Mouse (Mus musculus) WW6 (cell line): Measurements from ENCODE around the gene Utp20.
"Not testable (repeated sequence)": the region's sequence is repeated elsewhere in the genome, so short reads cannot be mapped to it uniquely, and the experiment has no call there.

Source experiments
- DNase-seq: peaks from one replicate; pipeline ENCODE4 v3.0.0-alpha.2; 2013; ENCODE audit warnings: low read depth, low spot score

The Utp20 gene

DNA sequence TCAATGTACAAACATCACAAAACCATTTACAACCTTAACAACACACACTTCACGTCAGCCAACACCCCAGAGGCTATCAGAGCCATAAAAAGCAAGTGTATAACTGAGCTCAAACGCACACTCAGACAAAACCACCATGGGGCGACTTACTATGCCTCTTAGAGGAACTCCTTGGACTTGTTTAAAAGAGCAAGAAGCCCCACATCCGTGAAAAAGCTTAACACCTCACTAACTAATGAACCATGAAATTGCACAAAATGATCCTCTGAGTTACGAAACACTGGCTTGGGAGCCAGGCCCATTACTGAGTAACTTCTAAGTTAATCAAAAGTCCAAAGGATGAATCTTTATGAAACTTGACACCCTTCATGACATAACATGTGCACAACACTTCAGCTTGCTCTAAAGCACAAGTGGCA, 42.1 kb downstream of the Utp20 start:
- no peak for DNase-seq

DNA sequence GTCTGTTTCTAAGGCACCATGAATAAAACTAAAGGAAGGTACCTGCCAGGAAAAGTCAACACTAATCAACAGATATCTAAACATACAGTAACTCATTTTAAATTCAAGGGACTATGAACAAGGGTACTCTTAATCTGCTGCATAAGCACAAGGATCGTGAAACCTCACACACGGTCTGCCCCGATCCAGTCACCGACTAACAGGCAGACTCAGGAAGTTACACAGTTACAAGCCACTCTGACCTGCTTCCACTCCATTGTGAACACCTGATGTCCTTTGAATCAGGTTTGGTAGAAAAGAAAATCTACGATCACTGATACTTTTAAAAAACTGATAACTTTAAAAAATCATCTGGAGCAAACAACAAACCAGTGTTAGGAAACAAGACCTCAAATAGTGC, 42.7 kb downstream of the Utp20 start:
- no peak for DNase-seq

DNA sequence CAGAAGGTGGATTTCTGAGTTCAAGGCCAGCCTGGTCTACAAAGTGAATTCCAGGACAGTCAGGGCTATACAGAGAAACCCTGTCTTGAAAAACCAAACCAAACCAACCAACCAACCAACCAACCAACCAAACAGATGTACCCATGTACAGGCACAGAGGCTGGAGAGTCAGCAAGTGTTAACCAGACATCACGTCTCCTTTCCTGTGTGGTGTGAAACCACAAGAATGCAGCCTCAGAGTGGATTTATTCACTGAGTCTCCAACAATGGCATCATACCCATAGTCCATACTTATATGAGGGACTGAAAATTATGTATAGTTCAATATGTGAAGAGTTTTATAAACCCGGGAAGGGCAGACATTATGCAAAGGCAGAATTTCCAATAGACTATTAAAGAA, 43.5 kb downstream of the Utp20 start:
- DNase-seq: not testable (repeated sequence)

DNA sequence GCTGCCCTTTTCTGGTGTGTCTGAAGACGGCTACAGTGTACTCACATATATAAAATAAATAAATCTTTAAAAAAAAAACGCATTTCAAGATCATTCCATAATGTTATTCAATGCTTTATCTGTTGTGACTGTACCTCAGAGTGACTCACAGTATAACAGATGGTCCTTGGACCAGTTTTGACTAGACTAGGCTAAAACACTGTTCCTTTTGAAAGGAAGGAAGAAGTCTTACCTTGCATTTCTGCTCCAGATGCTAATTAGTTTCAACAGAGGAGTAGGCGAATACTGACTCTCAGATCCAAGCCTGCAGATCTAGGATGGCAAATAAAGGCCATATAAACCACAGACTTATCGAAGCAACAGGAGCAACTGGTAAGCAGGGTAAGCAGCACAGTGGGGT, 45.9 kb downstream of the Utp20 start:
- DNase-seq: no peak

DNA sequence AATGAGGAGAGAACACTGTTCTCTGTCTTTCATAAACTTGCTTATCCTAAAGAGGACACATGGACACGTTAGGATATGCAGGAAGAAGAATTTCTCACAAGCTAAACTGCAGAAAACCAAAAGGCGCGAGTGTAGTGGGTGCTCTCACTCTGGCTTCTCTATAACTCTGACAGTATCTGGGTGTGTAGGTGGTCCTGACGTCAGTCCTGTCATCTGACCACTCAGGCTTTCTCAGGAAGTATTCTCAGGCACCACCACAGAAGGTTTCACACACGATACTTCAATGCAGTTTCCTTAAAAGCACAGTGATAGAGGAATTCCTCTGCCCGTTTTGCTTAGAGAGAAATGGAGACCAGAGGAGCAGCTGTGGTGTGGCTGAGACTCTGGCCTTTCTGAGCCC, 50.4 kb downstream of the Utp20 start:
- no peak for DNase-seq

DNA sequence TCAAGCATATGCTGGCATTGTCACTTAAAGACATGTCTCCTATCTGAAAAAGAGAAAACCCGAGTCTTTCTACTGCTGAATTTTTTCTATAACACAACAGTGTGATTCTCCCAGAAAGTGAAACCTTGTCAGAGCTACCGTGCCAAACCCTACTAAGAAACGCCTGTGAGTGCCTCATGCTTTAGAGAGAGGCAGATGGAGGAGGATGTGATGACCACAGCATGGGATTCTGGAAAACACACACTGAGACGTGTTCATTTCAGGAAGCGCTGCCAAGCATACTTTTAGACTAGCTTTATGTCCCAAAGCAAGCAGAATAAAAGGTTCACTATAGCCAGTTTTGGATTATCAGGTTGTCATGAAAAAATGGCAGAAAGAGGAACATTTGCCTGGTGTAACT, 53.6 kb downstream of the Utp20 start:
- not testable (repeated sequence) for DNase-seq

DNA sequence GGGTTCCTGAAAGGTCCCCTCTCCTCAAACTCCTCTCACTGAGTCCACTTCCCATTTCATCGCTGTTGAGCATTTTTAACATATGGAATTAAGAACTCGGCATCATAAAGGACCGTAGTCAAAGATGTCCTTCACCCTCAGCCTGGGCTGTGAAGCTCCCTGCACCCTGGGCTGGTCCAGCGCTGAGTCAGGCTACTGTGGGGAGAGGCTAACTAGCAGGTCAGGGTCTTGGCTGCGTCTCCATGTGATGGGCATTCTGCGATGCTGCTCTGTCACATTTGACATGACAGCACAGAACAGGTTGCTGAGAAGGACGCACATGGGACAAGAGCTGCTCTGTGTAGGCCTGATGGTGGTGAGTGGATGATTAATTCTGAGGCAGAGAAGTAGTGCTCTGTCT, 56.9 kb downstream of the Utp20 start:
- DNase-seq: no peak

DNA sequence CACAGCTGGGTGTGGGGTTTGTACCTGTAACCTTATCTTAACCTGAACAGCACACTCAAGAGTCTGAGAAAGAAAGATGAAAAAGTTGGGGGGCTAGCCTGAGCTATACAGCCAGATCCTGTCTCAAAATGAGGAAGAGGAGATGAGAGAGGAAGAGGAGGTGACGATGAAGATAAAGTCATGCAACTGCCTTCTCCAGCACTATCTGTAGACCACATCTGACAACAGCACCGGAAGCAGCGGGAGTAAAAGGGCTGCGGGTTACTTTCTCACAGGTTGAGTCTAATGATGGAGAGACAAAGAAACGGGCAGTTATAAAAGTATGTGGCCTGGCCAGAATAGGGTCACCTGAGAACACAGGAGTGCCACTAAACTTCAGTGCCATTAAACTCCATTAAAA, 57.6 kb downstream of the Utp20 start:
- DNase-seq: no peak

DNA sequence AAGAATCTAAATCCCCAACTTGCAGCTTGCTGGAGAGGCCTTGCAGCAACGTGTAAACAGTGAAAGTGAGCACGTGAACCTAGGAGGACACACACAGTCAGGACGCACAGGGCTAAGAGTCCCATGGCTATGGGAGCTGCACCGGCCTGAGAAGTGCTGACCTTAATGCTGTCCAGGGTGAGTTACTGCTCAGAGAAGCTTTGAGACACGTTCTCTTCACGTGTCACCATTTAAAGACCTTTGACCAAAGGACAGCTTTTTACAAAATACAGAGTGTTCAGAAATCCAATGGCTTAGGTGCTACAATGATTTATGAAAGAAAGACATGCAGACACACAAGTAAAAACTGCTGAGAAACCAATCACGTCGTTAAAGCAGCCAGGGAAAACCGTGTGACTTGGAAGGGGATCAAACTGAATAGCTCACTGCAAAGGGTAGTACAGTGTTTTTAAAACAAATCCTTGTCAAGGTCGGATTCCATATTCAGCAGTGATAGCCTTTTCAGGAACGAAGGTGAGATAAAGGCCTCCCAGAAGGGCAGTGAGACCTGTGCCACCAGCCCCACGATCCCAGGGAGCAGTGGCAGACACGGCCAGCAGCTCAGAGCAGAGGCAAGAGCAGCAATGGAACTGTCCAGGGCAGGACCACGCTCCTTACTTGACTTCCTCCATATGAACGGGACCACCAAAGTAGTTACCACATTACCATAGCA, 61.0 kb downstream of the Utp20 start:
- DNase-seq: no peak

DNA sequence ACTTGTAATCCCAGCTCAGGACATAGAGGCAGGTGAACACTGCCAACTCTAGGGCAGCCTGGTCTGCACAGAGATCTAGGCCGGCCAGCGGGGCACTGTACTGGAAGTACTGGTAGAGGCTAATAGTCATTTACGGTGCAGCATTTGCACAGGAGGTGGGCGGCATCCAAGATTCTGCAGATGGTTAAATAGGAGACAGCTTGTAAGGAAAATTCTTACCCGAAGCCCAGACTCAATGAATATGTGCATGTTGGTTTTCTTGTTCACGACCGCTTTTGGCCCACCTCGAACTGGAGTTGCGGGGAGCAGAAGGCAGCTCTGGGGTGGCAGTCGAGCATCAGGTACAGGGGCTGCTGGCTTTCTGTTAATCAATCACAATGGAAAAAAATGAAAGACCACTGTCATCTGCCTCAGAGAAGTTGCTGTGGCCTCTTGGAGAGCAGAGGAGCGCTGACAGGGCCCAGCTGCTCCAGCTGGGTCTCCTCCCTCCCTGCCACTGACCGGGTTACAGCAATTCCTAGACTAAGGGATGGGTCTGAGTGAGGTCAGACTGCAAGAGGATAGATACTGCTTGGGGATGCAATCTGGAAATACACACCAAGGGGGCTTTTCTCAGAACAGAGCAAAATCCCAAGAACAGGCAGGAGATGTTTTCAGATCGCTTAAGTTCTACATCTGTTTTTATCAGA, 64.9 kb downstream of the Utp20 start:
- DNase-seq: no peak

DNA sequence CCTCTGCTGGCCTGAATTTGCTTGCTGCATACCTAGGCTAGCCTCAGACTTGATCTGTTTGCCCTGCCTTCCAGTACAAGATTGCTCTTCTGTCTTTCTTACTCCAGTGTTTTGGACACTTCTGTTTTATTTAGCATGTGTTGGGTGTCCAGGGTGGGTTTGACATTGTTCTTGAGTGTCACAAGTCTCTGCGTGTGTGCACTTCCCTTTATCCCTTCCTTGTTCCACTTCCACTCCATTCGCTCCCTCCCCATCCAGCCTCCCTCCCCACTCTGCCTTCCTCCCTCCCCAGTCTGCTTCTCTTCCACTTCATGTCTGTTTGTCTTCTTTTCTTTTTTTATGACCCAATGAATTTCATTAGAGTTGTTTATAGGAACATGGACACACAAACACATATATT, 85.2 kb downstream of the Utp20 start:
- no peak for DNase-seq

DNA sequence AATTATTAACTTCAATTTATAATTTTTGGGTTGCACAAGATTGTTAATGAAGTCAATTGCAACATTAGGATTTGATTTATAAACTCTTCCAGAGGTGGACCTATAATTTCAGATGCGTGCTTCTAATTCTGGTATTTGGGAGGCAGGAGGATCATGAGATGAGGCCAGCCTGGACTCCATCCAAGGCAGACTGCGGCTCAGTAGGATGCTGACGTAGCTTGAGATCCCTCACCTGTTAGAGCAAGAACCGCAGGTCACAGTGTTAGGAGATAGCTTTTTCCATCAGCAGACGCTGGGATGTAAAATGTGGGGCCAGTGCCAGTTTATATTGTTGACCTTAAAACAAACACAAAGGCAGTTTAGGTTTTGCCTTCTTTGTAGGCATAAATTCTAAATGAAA, 85.8 kb downstream of the Utp20 start:
- no peak for DNase-seq

DNA sequence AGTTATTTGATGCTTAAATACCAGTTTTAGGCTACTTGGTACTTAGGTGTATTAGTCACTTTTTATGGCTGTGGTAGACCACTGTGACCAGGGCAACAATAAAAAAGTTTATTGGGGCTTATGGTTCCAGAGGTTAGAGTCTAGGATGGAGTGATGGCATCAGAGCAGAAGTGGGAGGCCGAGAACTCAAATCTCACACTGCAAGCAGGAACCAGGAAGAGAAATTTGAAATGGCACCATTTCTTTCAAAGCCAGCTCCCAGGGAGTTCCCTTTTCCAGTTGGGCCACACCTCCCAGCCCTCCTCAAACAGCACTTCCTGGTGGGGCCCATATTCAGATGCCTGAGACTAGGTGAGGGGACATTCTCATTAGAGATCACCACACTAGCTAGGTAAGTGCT, 86.8 kb downstream of the Utp20 start:
- no peak for DNase-seq

DNA sequence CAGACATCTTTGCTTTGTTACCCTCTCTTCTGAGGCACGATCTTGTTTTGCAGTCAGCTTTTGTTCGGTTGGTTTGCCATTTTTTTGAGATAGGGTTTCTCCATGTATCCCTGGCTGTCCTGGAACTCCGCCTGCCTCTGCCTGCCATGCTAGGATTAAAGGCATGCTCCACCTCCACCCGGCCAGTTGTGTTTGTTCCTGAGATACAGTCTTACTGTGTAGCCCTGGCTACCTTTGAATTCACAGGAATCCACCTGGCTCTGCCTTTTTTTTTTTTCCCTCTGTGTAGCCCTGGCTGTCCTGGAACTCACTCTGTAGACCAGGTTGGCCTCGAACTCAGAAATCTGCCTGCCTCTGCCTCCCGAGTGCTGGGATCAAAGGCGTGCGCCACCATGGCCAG, 87.5 kb downstream of the Utp20 start:
- DNase-seq: not testable (repeated sequence)

DNA sequence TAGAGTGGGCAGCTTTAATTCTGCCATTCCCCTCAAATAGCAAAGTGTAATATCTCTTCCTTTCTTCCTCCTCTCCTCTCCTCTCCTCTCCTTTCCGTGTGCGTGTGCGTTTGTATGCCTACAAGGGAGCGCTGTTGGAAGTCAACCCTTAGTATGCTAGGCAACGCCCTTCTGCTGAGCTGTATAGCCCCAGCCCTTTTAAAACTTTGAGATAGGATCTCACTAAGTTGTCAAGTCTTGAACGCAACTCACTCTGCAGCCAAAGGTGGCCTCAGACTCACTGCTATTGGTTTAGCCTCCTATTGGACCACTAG, 94.3 kb downstream of the Utp20 start:
- DNase-seq: no peak

DNA sequence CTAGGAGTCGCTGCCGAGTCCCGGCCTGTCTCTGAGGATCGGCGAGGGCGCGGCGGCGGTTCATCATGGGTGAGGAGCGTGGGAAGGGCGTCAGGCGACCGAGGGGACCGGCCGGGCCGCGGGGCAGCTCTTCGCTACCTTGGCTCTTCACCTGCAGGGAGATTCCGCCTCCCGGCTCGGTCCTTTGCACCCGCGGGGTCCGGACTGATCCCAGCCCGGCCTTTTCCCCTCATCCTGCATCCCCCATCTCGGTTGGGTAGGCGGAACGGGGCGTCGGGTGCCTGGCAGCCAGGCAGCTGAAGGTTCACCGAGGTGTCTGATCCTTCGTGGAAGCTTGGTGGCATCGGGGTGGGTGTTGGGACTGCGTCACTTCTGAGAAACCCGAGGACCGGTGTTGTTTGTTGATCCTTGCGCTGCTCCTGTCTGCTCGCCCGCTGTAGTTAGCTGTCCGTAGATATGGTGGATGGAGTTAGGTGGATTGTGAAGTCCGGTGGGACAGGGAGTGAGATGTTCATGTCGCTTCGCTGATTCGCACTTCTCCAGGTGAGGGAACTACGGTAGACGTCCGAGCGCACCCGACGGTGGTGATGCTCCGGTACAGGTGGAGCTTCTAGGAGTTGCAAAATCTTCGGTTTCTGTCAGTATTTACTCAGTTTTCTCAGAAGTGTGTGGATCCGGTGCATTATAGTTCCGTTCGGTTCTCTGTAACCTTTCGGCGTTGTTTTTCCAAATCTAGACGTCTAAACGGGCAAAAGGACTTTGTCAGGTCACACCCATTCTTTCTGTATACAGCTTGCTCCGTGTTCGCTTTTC, 94.9 kb downstream of the Utp20 start:
- DNase-seq: no peak

DNA sequence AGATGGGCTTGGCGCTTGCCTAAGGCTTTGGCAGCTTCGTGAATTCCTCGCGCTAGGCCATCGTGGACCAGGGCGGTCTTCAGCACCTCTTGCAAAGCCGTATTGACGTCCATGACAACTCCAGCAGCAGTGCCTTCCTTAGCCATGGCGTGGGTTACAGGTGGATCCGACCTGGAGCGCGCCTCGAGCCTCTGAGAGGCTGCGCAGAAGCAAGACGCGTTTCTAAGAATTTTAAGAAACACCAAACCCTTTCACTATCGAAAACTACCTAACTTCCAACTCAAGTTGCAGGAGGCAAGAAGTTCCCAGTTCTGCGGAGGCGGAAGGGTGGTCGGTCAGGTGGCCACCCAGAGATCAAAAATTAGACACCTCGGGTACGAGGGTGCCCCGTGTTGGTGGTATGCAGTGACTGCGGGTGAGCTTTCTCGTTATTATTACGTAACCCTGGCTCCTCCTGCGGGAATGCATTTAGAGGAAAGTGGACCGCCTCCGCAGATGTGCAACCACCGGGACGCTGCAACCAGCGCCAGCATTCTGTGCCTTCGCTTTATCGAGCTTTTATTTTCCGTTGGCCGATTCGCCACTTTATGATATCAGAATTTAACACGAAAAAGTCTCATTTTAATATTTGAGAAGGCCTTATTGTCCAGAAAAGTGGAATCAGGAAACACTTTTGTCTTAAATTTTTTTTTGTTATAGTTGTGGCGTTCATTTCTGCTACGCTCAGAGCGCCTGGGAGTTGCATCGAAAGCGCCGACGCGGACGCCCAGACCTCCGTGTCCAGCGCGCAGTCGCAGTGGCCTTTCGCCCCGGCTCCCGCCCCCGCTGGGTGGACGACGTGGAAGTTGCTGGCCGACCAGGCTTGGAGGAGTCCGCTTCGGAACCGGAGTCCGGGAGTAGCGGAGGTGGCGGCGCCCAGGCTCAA, 95.8 kb downstream of the Utp20 start, which contains the start of gene Arl1:
TSS of gene Arl1 (plus strand) at position 288 of the 925 bp plus-strand sequence.
- DNase-seq: peak; percentile 56

DNA sequence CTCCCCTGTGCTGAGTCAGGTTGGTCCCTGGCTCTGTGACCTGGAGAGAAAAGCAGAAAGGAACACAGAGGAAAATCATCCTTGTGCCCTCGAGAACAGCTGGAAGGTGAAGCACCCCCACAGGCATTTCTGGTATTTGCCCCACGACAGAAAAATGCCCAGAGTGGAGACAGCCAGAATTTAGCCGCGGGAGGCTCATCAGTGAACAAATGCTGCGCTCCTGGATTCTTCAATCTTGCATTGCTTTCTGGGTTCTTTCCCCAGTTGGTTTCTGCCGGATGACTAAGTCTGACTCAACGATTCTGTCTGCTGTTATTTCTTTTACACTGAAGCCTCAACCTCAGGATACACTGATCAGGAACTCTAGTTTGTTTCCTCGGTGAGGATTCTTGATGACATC, 98.4 kb downstream of the Utp20 start:
- no peak for DNase-seq

DNA sequence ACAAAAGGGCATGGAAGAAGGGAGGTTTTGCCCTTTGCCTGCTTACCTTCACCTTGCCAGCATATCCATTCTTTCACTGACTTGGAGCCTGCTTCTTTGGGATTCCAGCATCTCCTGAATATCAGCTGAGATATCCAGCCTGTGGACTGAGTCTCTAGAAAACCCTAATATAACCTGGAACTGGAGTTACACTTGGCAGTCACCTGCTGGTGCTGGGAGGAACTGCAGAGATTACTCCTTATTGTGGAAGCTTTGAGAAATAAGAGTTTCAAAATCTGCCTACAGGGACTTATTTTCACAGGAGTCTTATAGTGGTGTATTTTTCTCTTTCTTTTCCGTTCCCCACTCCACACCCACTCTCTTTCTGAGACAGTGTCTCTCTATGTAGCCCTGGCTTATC, 99.5 kb downstream of the Utp20 start:
- no peak for DNase-seq

DNA sequence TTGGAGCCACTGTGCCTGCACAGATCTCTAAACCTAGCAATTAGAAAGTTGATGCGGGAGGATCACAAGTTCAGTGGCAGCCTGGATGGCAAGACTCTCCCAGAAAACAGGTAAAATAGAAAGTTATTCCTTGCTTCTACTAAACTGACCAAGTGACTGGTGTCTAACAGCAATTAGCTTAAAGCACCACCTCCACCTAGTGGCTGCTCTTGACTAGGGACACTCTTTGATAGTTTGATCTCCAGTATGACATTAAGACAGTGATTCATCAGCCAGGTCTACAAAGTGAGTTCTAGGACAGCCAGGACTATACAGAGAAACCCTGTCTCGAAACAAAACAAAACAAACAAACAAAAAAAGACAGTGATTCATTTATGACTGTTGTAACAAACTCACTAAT, 101.3 kb downstream of the Utp20 start:
- DNase-seq: no peak

DNA sequence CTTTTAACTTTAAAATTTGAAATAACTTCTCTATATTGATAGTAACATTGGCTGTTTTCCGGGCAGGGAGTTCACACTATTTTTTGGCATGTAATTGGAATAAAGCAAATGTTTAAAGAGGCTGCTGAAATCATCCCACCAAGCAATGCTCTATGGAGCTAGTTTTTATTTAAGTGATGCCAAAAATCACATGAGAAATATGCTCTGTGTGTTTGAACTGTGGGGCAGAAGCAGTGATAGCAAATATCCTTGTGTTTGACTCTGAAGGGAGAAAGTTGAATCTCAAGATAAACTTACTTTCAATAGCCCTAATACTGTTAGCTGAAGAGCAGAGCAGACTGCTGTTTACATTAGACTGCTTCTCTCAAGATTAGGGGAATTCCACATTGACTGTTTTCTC, 107.0 kb downstream of the Utp20 start:
- DNase-seq: no peak

DNA sequence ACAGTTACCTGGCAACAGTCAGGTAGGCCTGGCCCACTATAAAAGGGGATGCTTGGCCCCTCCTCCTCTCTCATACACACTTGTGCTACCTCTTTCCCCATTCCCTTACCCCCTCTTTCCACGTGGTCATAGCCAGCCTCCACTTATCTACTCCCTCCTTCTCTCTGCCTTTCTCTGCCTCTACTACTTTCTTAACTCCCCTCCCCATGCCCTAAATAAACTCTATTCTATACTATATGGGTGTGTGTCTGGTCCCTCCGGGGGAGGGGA, 108.9 kb downstream of the Utp20 start:
- DNase-seq: no peak
